In genomic region chr11:22857705-22858440, GRCm38 (mm10) we compare ENCODE assay signal across 8 mouse cellular contexts. TPM values are rescaled to one million over a fixed set of nuclear protein-coding genes. Genes with fewer than 3 reads are reported as not detected.
DNase-seq lines count a peak whose midpoint lies in the region; ATAC-seq and TF ChIP-seq lines count a peak whose summit lies in the region.

No protein-coding gene starts in this region.

- H3K9me3 ChIP-seq in heart, embryonic 15.5 days (replicated peaks), result no peaks in the 10 kb centered on the region
- no peaks in the 10 kb centered on the region for H3K9me3 ChIP-seq in liver, embryonic 13.5 days (replicated peaks)
- no peaks in the 10 kb centered on the region for H3K9me3 ChIP-seq in neural tube, embryonic 12.5 days

- peaks cover 12% of the 10 kb centered on the region for H3K79me2 ChIP-seq in heart, adult 2 months (replicated peaks; ENCODE audit: control insufficient read depth, insufficient read depth, low read length)

- intact Hi-C loops in heart, adult 2 months (cut with DNase I), result loop anchor here (5.0 kb wide), 1 partner anchor 226 kb away; no protein-coding TSS in a partner anchor
- intact Hi-C loops in heart, postnatal 14 days (cut with DNase I), result loop anchor here (2.0 to 5.0 kb wide), 2 partner anchors 99 to 227 kb away; no protein-coding TSS in a partner anchor

- TF ChIP-seq EP300 in heart, adult 2 months (IDR thresholded peaks at IDR 0.05; ENCODE audit: insufficient read depth, low read depth, low read length), result no peak

- no peak for ATAC-seq in heart, embryonic 15.5 days (replicated peaks; ENCODE audit: insufficient number of reproducible peaks, insufficient read depth, low FRiP score, low read depth)
- no peak for ATAC-seq in liver, embryonic 13.5 days (ENCODE audit: low read depth)
- ATAC-seq in neural tube, embryonic 12.5 days (ENCODE audit: low FRiP score, low read depth), result no peak
- no peak for ATAC-seq in activated CD4-positive, CD25-positive, alpha-beta regulatory T cell, adult 4 months

- H3K36me3 ChIP-seq in heart, adult 2 months (ENCODE audit: control insufficient read depth, insufficient read depth, low read length), result peaks cover 3% of the 10 kb centered on the region
- H3K36me3 ChIP-seq in heart, embryonic 15.5 days, result no peaks in the 10 kb centered on the region
- no peaks in the 10 kb centered on the region for H3K36me3 ChIP-seq in liver, embryonic 13.5 days
- H3K36me3 ChIP-seq in neural tube, embryonic 12.5 days, result no peaks in the 10 kb centered on the region

- H3K27ac ChIP-seq in heart, adult 2 months, result peak overlapping the region; percentile 91
- no peak overlapping the region for H3K27ac ChIP-seq in heart, embryonic 15.5 days
- peak overlapping the region; percentile 80 for H3K27ac ChIP-seq in liver, embryonic 13.5 days
- no peak overlapping the region for H3K27ac ChIP-seq in neural tube, embryonic 12.5 days

- peak overlapping the region; percentile 99 for H3K4me2 ChIP-seq in heart, embryonic 15.5 days
- peak overlapping the region; percentile 97 for H3K4me2 ChIP-seq in liver, embryonic 13.5 days
- peak overlapping the region; percentile 99 for H3K4me2 ChIP-seq in neural tube, embryonic 12.5 days (replicated peaks)

- DNase-seq in heart, adult 2 months, result peak; percentile 57 to 60
- no peak for DNase-seq in heart, postnatal 14 days
- DNase-seq in T-cell, adult 2 months (ENCODE audit: low spot score), result peak; percentile 38
- no peak for DNase-seq in liver, embryonic 13.5 days
- DNase-seq in gastrocnemius, adult 18-20 months (ENCODE audit: low spot score), result no peak

- H3K27me3 ChIP-seq in heart, adult 2 months (ENCODE audit: control insufficient read depth, insufficient read depth, low read length), result no peaks in the 10 kb centered on the region
- 0 out of 2 replicates have a peak, but pooled peaks cover 4% of the 10 kb centered on the region for H3K27me3 ChIP-seq in heart, embryonic 15.5 days
- peaks cover 7% of the 10 kb centered on the region for H3K27me3 ChIP-seq in liver, embryonic 13.5 days
- peaks cover 58% of the 10 kb centered on the region for H3K27me3 ChIP-seq in neural tube, embryonic 12.5 days (replicated peaks)

- peak overlapping the region; percentile 94 for H3K4me3 ChIP-seq in heart, adult 2 months
- H3K4me3 ChIP-seq in heart, embryonic 15.5 days, result peak overlapping the region; percentile 85
- peak overlapping the region; percentile 82 for H3K4me3 ChIP-seq in liver, embryonic 13.5 days (replicated peaks)
- peak overlapping the region; percentile 70; the same call in 1 of the 2 replicates for H3K4me3 ChIP-seq in neural tube, embryonic 12.5 days

- peak overlapping the region; percentile 95 for H3K9ac ChIP-seq in heart, adult 2 months (ENCODE audit: low read depth, low read length)
- peak overlapping the region; percentile 87 for H3K9ac ChIP-seq in heart, embryonic 15.5 days
- H3K9ac ChIP-seq in liver, embryonic 13.5 days, result peak overlapping the region; percentile 86
- H3K9ac ChIP-seq in neural tube, embryonic 12.5 days, result no peak overlapping the region

- no peak for TF ChIP-seq CTCF in heart, adult 2 months (IDR thresholded peaks at IDR 0.05)

- WGBS in heart, adult 2 months, result 33% methylated on average over 25 of the region's 25 CpGs
- 28% methylated on average over 25 of the region's 25 CpGs for WGBS in heart, embryonic 15.5 days
- WGBS in liver, embryonic 13.5 days (ENCODE audit: insufficient replicate concordance), result 8% methylated on average over 25 of the region's 25 CpGs
- WGBS in neural tube, embryonic 12.5 days, result 15% methylated on average over 25 of the region's 25 CpGs

- no peak for TF ChIP-seq POLR2A in heart, adult 2 months (IDR thresholded peaks at IDR 0.05; ENCODE audit: insufficient read depth, low read depth, low read length)

- H3K4me1 ChIP-seq in heart, adult 2 months (ENCODE audit: control insufficient read depth, insufficient read depth, low read length), result peaks cover 15% of the 10 kb centered on the region
- H3K4me1 ChIP-seq in heart, embryonic 15.5 days (replicated peaks), result peaks cover 19% of the 10 kb centered on the region
- peaks cover 73% of the 10 kb centered on the region for H3K4me1 ChIP-seq in liver, embryonic 13.5 days (replicated peaks)
- H3K4me1 ChIP-seq in neural tube, embryonic 12.5 days, result peaks cover 21% of the 10 kb centered on the region

RNA-seq across cellular contexts. Expression of gene B3gnt2, which starts 2.9 kb away (rescaled TPM):
- 1 to 10 TPM; 3.5 to 6.2 TPM for total RNA-seq in heart, adult 2 months (2021)
- 5.7 and 7.1 TPM in 2 replicates for polyA plus RNA-seq in heart, adult 2 months (2012; rRNA removed)
- 10 to 100 TPM in 1 of 2 experiments, 1 to 10 TPM in 1; 6.9 to 12.0 TPM for total RNA-seq in heart, postnatal 14 days (2021)
- polyA plus RNA-seq in heart, embryonic 15.5 days (2015; fragmentation: Nextera tagmentation; extraction: Ambion mirVana), result 6.5 and 6.9 TPM in 2 replicates
- 4.8 TPM in 2 replicates for polyA plus RNA-seq in liver, embryonic 13.5 days (2015; fragmentation: Nextera tagmentation; extraction: Ambion mirVana)
- 2.2 and 3.0 TPM in 2 replicates for polyA plus RNA-seq in neural tube, embryonic 12.5 days (2016; fragmentation: Nextera tagmentation; extraction: Ambion mirVana)
- 1 to 10 TPM; 4.7 to 9.8 TPM for polyA plus RNA-seq in activated CD4-positive, CD25-positive, alpha-beta regulatory T cell, adult 4 months (2017; shearing (Covaris generic))
- total RNA-seq in gastrocnemius, adult 18-20 months (2021), result 1 to 10 TPM; 1.0 to 2.2 TPM

Comparison
In these comparisons a context has a peak if more than half of its experiments do, and no peak if none do; other contexts are left out.
1. DNase-seq: peak in heart, adult 2 months (2 of 2) and T-cell, adult 2 months (single experiment); none in heart, postnatal 14 days (0 of 2), liver, embryonic 13.5 days (single experiment) and gastrocnemius, adult 18-20 months (single experiment).
2. H3K27ac ChIP-seq: peak in heart, adult 2 months (single experiment) and liver, embryonic 13.5 days (single experiment); none in heart, embryonic 15.5 days (single experiment) and neural tube, embryonic 12.5 days (single experiment).
3. Peak in every context shown above with its lines, with median percentiles within 50 percentile points of each other: H3K4me3 ChIP-seq and H3K4me2 ChIP-seq.